Mouse (Mus musculus): ENCODE results near the gene Micall1. TPM values are rescaled to one million over a fixed set of nuclear protein-coding genes. Genes with fewer than 3 reads are reported as not detected.
A peak's percentile ranks its signal among the peaks of the same experiment; 100 is the strongest.

Micall1 gene
- polyA plus RNA-seq, 1 experiment from 2014 or later, result 5.2 TPM

DNA sequence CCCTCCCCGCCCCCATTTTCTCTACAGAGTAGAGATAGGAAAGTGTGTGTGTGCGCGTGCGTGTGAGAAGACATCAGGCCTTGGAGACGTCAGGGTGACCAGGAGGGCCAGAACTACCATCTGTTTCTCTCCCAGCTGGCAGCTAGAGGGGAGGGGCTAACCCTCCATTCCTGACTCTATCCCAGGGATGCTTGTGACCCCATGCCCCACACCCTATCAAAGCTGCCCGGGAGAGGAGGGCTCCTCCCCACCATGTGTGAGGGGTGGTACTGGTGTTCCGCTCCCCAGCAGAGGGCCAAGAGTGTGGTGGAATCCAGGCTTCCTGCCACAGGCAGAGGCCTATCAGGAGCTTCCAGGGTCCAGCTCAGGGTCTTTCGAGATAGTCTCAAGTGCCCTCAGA is 58.0 kb downstream of the Micall1 start:
- no peak overlapping the region for H3K4me3 ChIP-seq (ENCODE audit: low read length)
- no peaks in the 10 kb centered on the region for H3K9me3 ChIP-seq (ENCODE audit: control insufficient read depth, low read length)
- H3K9ac ChIP-seq (ENCODE audit: low read depth, low read length), result no peak overlapping the region
- 37% methylated on average over 8 of the region's 8 CpGs for WGBS
- no peak overlapping the region for H3K27ac ChIP-seq (ENCODE audit: low read length)
- peaks cover 42% of the 10 kb centered on the region for H3K27me3 ChIP-seq (replicated peaks; ENCODE audit: control insufficient read depth, insufficient read depth, low read length)
- no peak overlapping the region for H3K4me2 ChIP-seq (ENCODE audit: low read depth, low read length)
- peak; percentile 22; the same call in 1 of the 2 replicates for ATAC-seq
- H3K4me1 ChIP-seq (ENCODE audit: control insufficient read depth, insufficient read depth, low read length), result peaks cover 3% of the 10 kb centered on the region; the same call in 1 of the 2 replicates
- H3K36me3 ChIP-seq (ENCODE audit: control insufficient read depth, insufficient read depth, low read length), result no peaks in the 10 kb centered on the region

DNA sequence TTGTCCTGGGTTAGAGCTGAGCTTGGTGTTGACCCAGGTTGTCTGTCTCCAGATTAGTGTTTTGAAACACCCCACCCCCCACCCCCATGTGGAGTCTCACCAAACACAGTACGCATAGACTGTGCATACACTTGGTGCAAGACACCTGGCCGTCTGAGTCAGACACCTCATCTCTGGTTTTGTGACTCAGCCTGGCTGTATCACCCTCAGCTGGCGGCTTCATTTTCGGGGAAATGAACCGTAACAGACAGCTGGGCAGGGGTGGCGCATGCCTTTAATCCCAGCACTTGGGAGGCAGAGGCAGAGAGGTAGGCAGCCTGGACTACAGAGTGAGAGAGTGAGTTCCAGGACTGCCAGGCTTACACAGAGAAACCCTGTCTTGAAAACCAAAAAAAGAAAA is 68.2 kb downstream of the Micall1 start:
- Histone ChIP-seq H3K36me3 (ENCODE audit: control insufficient read depth, insufficient read depth, low read length) (no peaks in the 10 kb centered on the region), H3K9me3 (ENCODE audit: control insufficient read depth, low read length) (no peaks in the 10 kb centered on the region), H3K4me2 (ENCODE audit: low read depth, low read length) (no peak overlapping the region), H3K27ac (ENCODE audit: low read length) (no peak overlapping the region), H3K9ac (ENCODE audit: low read depth, low read length) (no peak overlapping the region), H3K4me1 (ENCODE audit: control insufficient read depth, insufficient read depth, low read length) (no peaks in the 10 kb centered on the region), H3K27me3 (replicated peaks; ENCODE audit: control insufficient read depth, insufficient read depth, low read length) (no peaks in the 10 kb centered on the region), H3K4me3 (ENCODE audit: low read length) (no peak overlapping the region)
- no peak for ATAC-seq
- WGBS, result 68% methylated on average over 6 of the region's 6 CpGs

DNA sequence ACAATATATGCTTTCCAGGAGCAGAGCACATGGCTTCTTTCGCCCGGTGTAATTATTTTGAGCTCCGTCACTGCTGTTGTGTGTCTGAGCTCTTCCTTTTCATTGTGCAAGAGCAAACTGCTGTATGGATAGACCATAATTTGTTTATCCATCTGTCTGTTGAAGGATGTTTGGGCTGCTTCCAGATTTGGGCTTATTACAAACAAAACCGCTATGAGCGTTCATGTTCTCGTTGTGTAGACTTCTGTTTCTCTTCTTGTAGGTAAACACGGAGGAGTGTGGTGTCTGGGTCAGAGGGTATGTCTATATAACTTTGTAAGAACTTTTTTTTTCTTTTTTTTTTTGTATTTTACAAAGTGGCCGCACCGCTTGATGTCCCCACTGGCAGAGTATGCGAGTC is 76.5 kb downstream of the Micall1 start:
- H3K9ac ChIP-seq (ENCODE audit: low read depth, low read length), result no peak overlapping the region
- ATAC-seq, result no peak
- WGBS, result 55% methylated on average over 10 of the region's 10 CpGs
- no peaks in the 10 kb centered on the region for H3K4me1 ChIP-seq (ENCODE audit: control insufficient read depth, insufficient read depth, low read length)
- H3K9me3 ChIP-seq (ENCODE audit: control insufficient read depth, low read length), result no peaks in the 10 kb centered on the region
- H3K36me3 ChIP-seq (ENCODE audit: control insufficient read depth, insufficient read depth, low read length), result no peaks in the 10 kb centered on the region
- no peak overlapping the region for H3K27ac ChIP-seq (ENCODE audit: low read length)
- no peak overlapping the region for H3K4me3 ChIP-seq (ENCODE audit: low read length)
- no peak overlapping the region for H3K4me2 ChIP-seq (ENCODE audit: low read depth, low read length)
- H3K27me3 ChIP-seq (replicated peaks; ENCODE audit: control insufficient read depth, insufficient read depth, low read length), result no peaks in the 10 kb centered on the region

Other genes with a start within 250 kb of the Micall1 start
- gene Gga1, start 231.7 kb upstream of the Micall1 start, polyA plus RNA-seq (2015; fragmentation: Nextera tagmentation; extraction: Ambion mirVana), result 56.3 and 57.4 TPM in 2 replicates
- gene Gm49510, start 209.2 kb upstream of the Micall1 start, polyA plus RNA-seq (2015; fragmentation: Nextera tagmentation; extraction: Ambion mirVana), result 0.21 and 0.55 TPM in 2 replicates
- 21.5 and 23.3 TPM in 2 replicates for gene Sh3bp1, start 209.1 kb upstream of the Micall1 start, polyA plus RNA-seq (2015; fragmentation: Nextera tagmentation; extraction: Ambion mirVana)
- gene Pdxp, start 195.0 kb upstream of the Micall1 start, polyA plus RNA-seq (2015; fragmentation: Nextera tagmentation; extraction: Ambion mirVana), result 2.2 and 6.4 TPM in 2 replicates
- 865 and 927 TPM in 2 replicates for gene Lgals1, start 182.2 kb upstream of the Micall1 start, polyA plus RNA-seq (2015; fragmentation: Nextera tagmentation; extraction: Ambion mirVana)
- 38.1 and 43.7 TPM in 2 replicates for gene Nol12, start 174.0 kb upstream of the Micall1 start, polyA plus RNA-seq (2015; fragmentation: Nextera tagmentation; extraction: Ambion mirVana)
- 54.3 and 58.7 TPM in 2 replicates for gene Triobp, start 161.2 kb upstream of the Micall1 start, polyA plus RNA-seq (2015; fragmentation: Nextera tagmentation; extraction: Ambion mirVana)
- gene H1f0, start 80.4 kb upstream of the Micall1 start, polyA plus RNA-seq (2015; fragmentation: Nextera tagmentation; extraction: Ambion mirVana), result 438 and 456 TPM in 2 replicates
- 1.8 and 2.3 TPM in 2 replicates for gene Galr3, start 67.0 kb upstream of the Micall1 start, polyA plus RNA-seq (2015; fragmentation: Nextera tagmentation; extraction: Ambion mirVana)
- 56.4 and 57.5 TPM in 2 replicates for gene Ankrd54, start 46.0 kb upstream of the Micall1 start, polyA plus RNA-seq (2015; fragmentation: Nextera tagmentation; extraction: Ambion mirVana)
- gene Eif3l, start 33.7 kb upstream of the Micall1 start, polyA plus RNA-seq (2015; fragmentation: Nextera tagmentation; extraction: Ambion mirVana), result 221 and 238 TPM in 2 replicates
- gene Polr2f, start 32.1 kb downstream of the Micall1 start, polyA plus RNA-seq (2015; fragmentation: Nextera tagmentation; extraction: Ambion mirVana), result 287 and 317 TPM in 2 replicates
- gene 1700088E04Rik, start 32.4 kb downstream of the Micall1 start, polyA plus RNA-seq (2015; fragmentation: Nextera tagmentation; extraction: Ambion mirVana), result 4.2 and 5.7 TPM in 2 replicates
- 5.2 and 5.4 TPM in 2 replicates for gene Sox10, start 56.3 kb downstream of the Micall1 start, polyA plus RNA-seq (2015; fragmentation: Nextera tagmentation; extraction: Ambion mirVana)
- 51.2 and 56.2 TPM in 2 replicates for gene Pick1, start 120.3 kb downstream of the Micall1 start, polyA plus RNA-seq (2015; fragmentation: Nextera tagmentation; extraction: Ambion mirVana)
- gene Gm49486, start 120.5 kb downstream of the Micall1 start, polyA plus RNA-seq (2015; fragmentation: Nextera tagmentation; extraction: Ambion mirVana), result 0.29 and 0.32 TPM in 2 replicates
- 0.07 TPM in 1 of 2 replicates, not detected in the other for gene Slc16a8, start 145.9 kb downstream of the Micall1 start, polyA plus RNA-seq (2015; fragmentation: Nextera tagmentation; extraction: Ambion mirVana)
- gene Baiap2l2, start 176.6 kb downstream of the Micall1 start, polyA plus RNA-seq (2015; fragmentation: Nextera tagmentation; extraction: Ambion mirVana), result 13.6 and 17.9 TPM in 2 replicates
- 27.1 and 28.3 TPM in 2 replicates for gene Pla2g6, start 219.5 kb downstream of the Micall1 start, polyA plus RNA-seq (2015; fragmentation: Nextera tagmentation; extraction: Ambion mirVana)
- 6.0 and 7.1 TPM in 2 replicates for gene Maff, start 237.7 kb downstream of the Micall1 start, polyA plus RNA-seq (2015; fragmentation: Nextera tagmentation; extraction: Ambion mirVana)